In genomic region chr12:79641570-79642285, GRCm38 (mm10) we compare ENCODE assay signal across 8 mouse cellular contexts.
DNase-seq lines count a peak whose midpoint lies in the region; ATAC-seq and TF ChIP-seq lines count a peak whose summit lies in the region.

No protein-coding gene starts in this region.

- no peak overlapping the region for H3K4me2 ChIP-seq in midbrain, embryonic 16.5 days (ENCODE audit: low read length)
- no peak overlapping the region for H3K4me2 ChIP-seq in midbrain, embryonic 11.5 days
- H3K4me2 ChIP-seq in lung, embryonic 16.5 days (ENCODE audit: low read depth, low read length), result no peak overlapping the region; the same call in 1 of the 2 replicates
- H3K4me2 ChIP-seq in midbrain, embryonic 15.5 days, result no peak overlapping the region

- H3K36me3 ChIP-seq in midbrain, embryonic 16.5 days (ENCODE audit: control insufficient read depth, insufficient read depth, low read length), result no peaks in the 10 kb centered on the region
- no peaks in the 10 kb centered on the region for H3K36me3 ChIP-seq in midbrain, embryonic 11.5 days (ENCODE audit: control insufficient read depth, insufficient read depth, low read length)
- H3K36me3 ChIP-seq in kidney, adult 2 months (ENCODE audit: control insufficient read depth, insufficient read depth, low read length), result no peaks in the 10 kb centered on the region
- no peaks in the 10 kb centered on the region for H3K36me3 ChIP-seq in lung, embryonic 16.5 days (ENCODE audit: control insufficient read depth, insufficient read depth, low read length)
- no peaks in the 10 kb centered on the region for H3K36me3 ChIP-seq in midbrain, embryonic 15.5 days (replicated peaks)

- 57% methylated on average over 7 of the region's 7 CpGs for WGBS in midbrain, embryonic 16.5 days
- WGBS in midbrain, embryonic 11.5 days, result 57% methylated on average over 7 of the region's 7 CpGs
- WGBS in kidney, adult 2 months, result 25% methylated on average over 7 of the region's 7 CpGs
- 24% methylated on average over 7 of the region's 7 CpGs for WGBS in lung, embryonic 16.5 days
- 55% methylated on average over 7 of the region's 7 CpGs for WGBS in midbrain, embryonic 15.5 days

- H3K4me3 ChIP-seq in midbrain, embryonic 16.5 days (ENCODE audit: low read depth, low read length), result no peak overlapping the region
- H3K4me3 ChIP-seq in midbrain, embryonic 11.5 days (ENCODE audit: low read depth, low read length), result no peak overlapping the region
- no peak overlapping the region for H3K4me3 ChIP-seq in cortical plate, adult 2 months (ENCODE audit: insufficient read depth, low read length)
- H3K4me3 ChIP-seq in kidney, adult 2 months (ENCODE audit: insufficient read depth, low read depth, low read length), result no peak overlapping the region
- H3K4me3 ChIP-seq in lung, embryonic 16.5 days (ENCODE audit: low read length), result no peak overlapping the region
- no peak overlapping the region for H3K4me3 ChIP-seq in midbrain, embryonic 15.5 days

- ATAC-seq in midbrain, embryonic 16.5 days, result no peak
- no peak for ATAC-seq in midbrain, embryonic 11.5 days (ENCODE audit: low FRiP score)
- ATAC-seq in lung, embryonic 16.5 days (ENCODE audit: low read depth), result peak; percentile 54; the same call in 1 of the 2 replicates
- no peak for ATAC-seq in midbrain, embryonic 15.5 days (replicated peaks)

- H3K27me3 ChIP-seq in midbrain, embryonic 16.5 days (ENCODE audit: control insufficient read depth, insufficient read depth, low read depth, low read length), result no peaks in the 10 kb centered on the region
- H3K27me3 ChIP-seq in midbrain, embryonic 11.5 days (ENCODE audit: control insufficient read depth, insufficient read depth, low read length), result no peaks in the 10 kb centered on the region
- H3K27me3 ChIP-seq in kidney, adult 2 months (replicated peaks; ENCODE audit: control insufficient read depth, insufficient read depth, low read length), result no peaks in the 10 kb centered on the region
- H3K27me3 ChIP-seq in lung, embryonic 16.5 days (ENCODE audit: control insufficient read depth, insufficient read depth, low read depth, low read length), result no peaks in the 10 kb centered on the region
- H3K27me3 ChIP-seq in midbrain, embryonic 15.5 days (replicated peaks), result no peaks in the 10 kb centered on the region

- no peak for TF ChIP-seq POLR2A in cortical plate, adult 2 months (IDR thresholded peaks at IDR 0.05; ENCODE audit: extremely low read depth, insufficient read depth, low read length)
- no peak for TF ChIP-seq POLR2A in kidney, adult 2 months (IDR thresholded peaks at IDR 0.05; ENCODE audit: low read depth, low read length)

- DNase-seq in midbrain, embryonic 11.5 days (ENCODE audit: low spot score, missing footprints), result no peak
- DNase-seq in kidney, adult 2 months, result peak; percentile 63
- DNase-seq in cerebellum, adult 9-11 months, result no peak
- no peak for DNase-seq in embryo, embryonic 9.5 days (ENCODE audit: extremely low spot score)

- H3K9me3 ChIP-seq in midbrain, embryonic 16.5 days (replicated peaks; ENCODE audit: control insufficient read depth, low read length, poor library complexity, severe bottlenecking), result no peaks in the 10 kb centered on the region
- H3K9me3 ChIP-seq in midbrain, embryonic 11.5 days (ENCODE audit: control insufficient read depth, low read length), result no peaks in the 10 kb centered on the region
- no peaks in the 10 kb centered on the region for H3K9me3 ChIP-seq in lung, embryonic 16.5 days (ENCODE audit: control insufficient read depth, low read length)
- H3K9me3 ChIP-seq in midbrain, embryonic 15.5 days, result no peaks in the 10 kb centered on the region

- H3K27ac ChIP-seq in midbrain, embryonic 16.5 days (ENCODE audit: low read length), result 0 out of 2 replicates have a peak overlapping the region, but pooled peaks have one; percentile 28
- no peak overlapping the region for H3K27ac ChIP-seq in midbrain, embryonic 11.5 days (ENCODE audit: low read depth, low read length)
- H3K27ac ChIP-seq in cortical plate, adult 2 months (ENCODE audit: insufficient read depth, low read length), result peak overlapping the region; percentile 3; the same call in 1 of the 2 replicates
- peak overlapping the region; percentile 63 for H3K27ac ChIP-seq in kidney, adult 2 months (ENCODE audit: insufficient read depth, low read depth, low read length)
- H3K27ac ChIP-seq in lung, embryonic 16.5 days (ENCODE audit: low read length), result peak overlapping the region; percentile 93
- no peak overlapping the region for H3K27ac ChIP-seq in midbrain, embryonic 15.5 days

- H3K4me1 ChIP-seq in midbrain, embryonic 16.5 days (ENCODE audit: control insufficient read depth, insufficient read depth, low read length), result no peaks in the 10 kb centered on the region; the same call in 1 of the 2 replicates
- H3K4me1 ChIP-seq in midbrain, embryonic 11.5 days (ENCODE audit: control insufficient read depth, insufficient read depth, low read length), result peaks cover 4% of the 10 kb centered on the region; the same call in 1 of the 2 replicates
- H3K4me1 ChIP-seq in cortical plate, adult 2 months (ENCODE audit: control insufficient read depth, insufficient read depth, low read length), result no peaks in the 10 kb centered on the region
- H3K4me1 ChIP-seq in kidney, adult 2 months (ENCODE audit: control insufficient read depth, insufficient read depth, low read length), result peaks cover 8% of the 10 kb centered on the region
- H3K4me1 ChIP-seq in lung, embryonic 16.5 days (replicated peaks; ENCODE audit: control insufficient read depth, insufficient read depth, low read length), result peaks cover 11% of the 10 kb centered on the region; the same call in 1 of the 2 replicates
- no peaks in the 10 kb centered on the region for H3K4me1 ChIP-seq in midbrain, embryonic 15.5 days

- no peak for TF ChIP-seq CTCF in cortical plate, adult 2 months (IDR thresholded peaks at IDR 0.05; ENCODE audit: extremely low read depth, insufficient read depth, low read length)
- 0 out of 2 replicates have a peak, but pooled peaks have one; percentile 9 for TF ChIP-seq CTCF in kidney, adult 2 months (conservative IDR thresholded peaks at IDR 0.05; ENCODE audit: insufficient read depth, insufficient read length, low read depth, low read length)

- no peak overlapping the region for H3K9ac ChIP-seq in midbrain, embryonic 16.5 days (ENCODE audit: low read depth, low read length)
- no peak overlapping the region for H3K9ac ChIP-seq in midbrain, embryonic 11.5 days (ENCODE audit: low read length)
- no peak overlapping the region for H3K9ac ChIP-seq in lung, embryonic 16.5 days (ENCODE audit: low read length)
- no peak overlapping the region for H3K9ac ChIP-seq in midbrain, embryonic 15.5 days

Comparison
In these comparisons a context has a peak if more than half of its experiments do, and no peak if none do; other contexts are left out.
1. H3K27ac ChIP-seq: peak in midbrain, embryonic 16.5 days (single experiment), cortical plate, adult 2 months (single experiment), kidney, adult 2 months (single experiment) and lung, embryonic 16.5 days (single experiment); none in midbrain, embryonic 11.5 days (single experiment) and midbrain, embryonic 15.5 days (single experiment).